Mouse (Mus musculus) hindbrain, embryonic 16.5 days (tissue): ENCODE data around the gene Senp2. TPM values are rescaled to one million over a fixed set of nuclear protein-coding genes. Genes with fewer than 3 reads are reported as not detected.

Experiments
- ATAC-seq: fragments of 200-750 bp; cut with Nextera tagmentation; 2 replicates; pipeline ENCODE4 v1.8.0; 2017; ENCODE audit warnings: moderate TSS enrichment, moderate library complexity
- H3K27ac ChIP-seq: fragments of 300-500 bp; sonication (generic); 2 replicates; pipeline ENCODE4 v1.5.1; 2014; ENCODE audit warnings: low read depth, mild to moderate bottlenecking, control low read depth, low read length, moderate library complexity
- H3K27me3 ChIP-seq: fragments of 300-500 bp; sonication (generic); replicated peaks from 2 replicates; pipeline ENCODE4 v1.6.1; 2014; ENCODE audit warnings: low read length; ENCODE audit not compliant: control insufficient read depth, insufficient read depth
- H3K36me3 ChIP-seq: fragments of 300-500 bp; sonication (generic); 2 replicates; pipeline ENCODE4 v1.6.1; 2014; ENCODE audit warnings: mild to moderate bottlenecking, low read length, moderate library complexity, mixed read lengths; ENCODE audit not compliant: control insufficient read depth, insufficient read depth
- H3K4me1 ChIP-seq: fragments of 300-500 bp; sonication (generic); 2 replicates; pipeline ENCODE4 v1.6.1; 2014; ENCODE audit warnings: low read depth, low read length; ENCODE audit not compliant: control insufficient read depth, insufficient read depth
- H3K4me2 ChIP-seq: fragments of 300-500 bp; sonication (generic); 2 replicates; pipeline ENCODE4 v1.6.1; 2014; ENCODE audit warnings: mild to moderate bottlenecking, low read length, control low read depth, moderate library complexity
- H3K4me3 ChIP-seq: fragments of 300-500 bp; sonication (generic); 2 replicates; pipeline ENCODE4 v1.5.1; 2014; ENCODE audit warnings: mild to moderate bottlenecking, low read length, control low read depth, moderate library complexity
- H3K9ac ChIP-seq: fragments of 300-500 bp; sonication (generic); 2 replicates; pipeline ENCODE4 v1.6.1; 2014; ENCODE audit warnings: low read depth, mild to moderate bottlenecking, control low read depth, low read length, moderate library complexity
- H3K9me3 ChIP-seq: fragments of 300-500 bp; sonication (generic); 2 replicates; pipeline ENCODE4 v1.6.1; 2014; ENCODE audit warnings: mild to moderate bottlenecking, low read length, moderate library complexity; ENCODE audit not compliant: control insufficient read depth
- WGBS: fragments of 180-500 bp; shearing (Covaris S2); extraction: QIAGEN DNeasy Blood & Tissue Kit; methylation state at CpG from one replicate; pipeline ENCODE4 v1.1.7; 2014; 5-methylcytosine and 5-hydroxymethylcytosine counted together
- polyA plus RNA-seq: library from polyadenylated mRNA; unstranded; fragments of >200 nt; fragmentation: Nextera tagmentation; extraction: Ambion mirVana; gene quantifications from 2 replicates; pipeline ENCODE4 v1.2.1, GENCODE M21; 2015

The Senp2 gene
- polyA plus RNA-seq, 1 experiment from 2014 or later: 43.1 TPM

- H3K9me3 ChIP-seq: no peaks in the 10 kb centered on the region
- H3K9ac ChIP-seq: no peak overlapping the region
- no peaks in the 10 kb centered on the region for H3K27me3 ChIP-seq
- no peak overlapping the region for H3K4me3 ChIP-seq
- H3K4me1 ChIP-seq: no peaks in the 10 kb centered on the region
- WGBS: 76% methylated on average over 7 of the region's 7 CpGs
- no peak overlapping the region for H3K4me2 ChIP-seq
- H3K36me3 ChIP-seq: peaks cover 9% of the 10 kb centered on the region; the same call in 1 of the 2 replicates
- no peak for ATAC-seq
- H3K27ac ChIP-seq: no peak overlapping the region
These were observed 62.1 kb downstream of the Senp2 start for GRCm38 (mm10) chr16:22071361-22071760.

GRCm38 (mm10) chr16:22075067-22075466 is 65.8 kb downstream of the Senp2 start:
- H3K4me1 ChIP-seq: no peaks in the 10 kb centered on the region
- no peaks in the 10 kb centered on the region for H3K36me3 ChIP-seq

GRCm38 (mm10) chr16:22075829-22076619 is 66.7 kb downstream of the Senp2 start:
- Histone ChIP-seq H3K4me3 (no peak overlapping the region), H3K36me3 (no peaks in the 10 kb centered on the region), H3K9ac (no peak overlapping the region), H3K27ac (no peak overlapping the region), H3K4me1 (no peaks in the 10 kb centered on the region), H3K4me2 (no peak overlapping the region), H3K27me3 (no peaks in the 10 kb centered on the region), H3K9me3 (no peaks in the 10 kb centered on the region)
- 8% methylated on average over 5 of the region's 5 CpGs for WGBS
- ATAC-seq: 0 out of 2 replicates have a peak, but pooled peaks have one; percentile 48

More at GRCm38 (mm10) chr16:22075067-22075466, 65.8 kb downstream of the Senp2 start:
- H3K27me3 ChIP-seq: no peaks in the 10 kb centered on the region
- H3K9ac ChIP-seq: no peak overlapping the region
- H3K4me3 ChIP-seq: no peak overlapping the region
- H3K4me2 ChIP-seq: no peak overlapping the region
- no peaks in the 10 kb centered on the region for H3K9me3 ChIP-seq
- ATAC-seq: no peak
- 85% methylated on average over 6 of the region's 6 CpGs for WGBS
- no peak overlapping the region for H3K27ac ChIP-seq

- Histone ChIP-seq H3K4me3 (no peak overlapping the region), H3K4me2 (no peak overlapping the region), H3K4me1 (no peaks in the 10 kb centered on the region), H3K9ac (no peak overlapping the region), H3K27me3 (no peaks in the 10 kb centered on the region), H3K9me3 (no peaks in the 10 kb centered on the region), H3K27ac (no peak overlapping the region), H3K36me3 (no peaks in the 10 kb centered on the region)
- ATAC-seq: no peak
- 45% methylated on average over 4 of the region's 4 CpGs for WGBS
These were observed 67.3 kb downstream of the Senp2 start for GRCm38 (mm10) chr16:22076620-22076941.

GRCm38 (mm10) chr16:22080125-22080710 is 70.9 kb downstream of the Senp2 start:
- Histone ChIP-seq H3K27ac (no peak overlapping the region), H3K4me2 (no peak overlapping the region), H3K36me3 (no peaks in the 10 kb centered on the region; the same call in 1 of the 2 replicates), H3K4me1 (no peaks in the 10 kb centered on the region), H3K9me3 (no peaks in the 10 kb centered on the region), H3K9ac (no peak overlapping the region), H3K27me3 (no peaks in the 10 kb centered on the region), H3K4me3 (no peak overlapping the region)
- WGBS: 89% methylated on average over 12 of the region's 12 CpGs
- ATAC-seq: no peak

GRCm38 (mm10) chr16:22085411-22085810 is 76.1 kb downstream of the Senp2 start:
- Histone ChIP-seq H3K27me3 (no peaks in the 10 kb centered on the region), H3K9ac (no peak overlapping the region), H3K4me3 (no peak overlapping the region), H3K4me2 (no peak overlapping the region), H3K9me3 (no peaks in the 10 kb centered on the region), H3K36me3 (no peaks in the 10 kb centered on the region; the same call in 1 of the 2 replicates), H3K27ac (no peak overlapping the region), H3K4me1 (no peaks in the 10 kb centered on the region)
- ATAC-seq: no peak
- WGBS: 76% methylated on average over 4 of the region's 4 CpGs

GRCm38 (mm10) chr16:22091255-22091783 is 82.0 kb downstream of the Senp2 start:
- Histone ChIP-seq H3K4me3 (no peak overlapping the region), H3K9ac (no peak overlapping the region), H3K9me3 (no peaks in the 10 kb centered on the region), H3K4me2 (no peak overlapping the region), H3K27ac (no peak overlapping the region), H3K4me1 (no peaks in the 10 kb centered on the region), H3K36me3 (no peaks in the 10 kb centered on the region), H3K27me3 (no peaks in the 10 kb centered on the region)
- 90% methylated on average over 3 of the region's 3 CpGs for WGBS
- no peak for ATAC-seq

- no peak for ATAC-seq
- H3K4me2 ChIP-seq: no peak overlapping the region
- no peaks in the 10 kb centered on the region for H3K36me3 ChIP-seq
- no peaks in the 10 kb centered on the region for H3K27me3 ChIP-seq
- H3K4me1 ChIP-seq: peaks cover 8% of the 10 kb centered on the region
- no peak overlapping the region for H3K27ac ChIP-seq
- H3K4me3 ChIP-seq: no peak overlapping the region
- no peak overlapping the region for H3K9ac ChIP-seq
- 90% methylated on average over 1 of the region's 1 CpGs for WGBS
- no peaks in the 10 kb centered on the region for H3K9me3 ChIP-seq
These were observed 86.5 kb downstream of the Senp2 start for GRCm38 (mm10) chr16:22095751-22096150.

- Histone ChIP-seq H3K4me2 (no peak overlapping the region), H3K4me1 (peaks cover 8% of the 10 kb centered on the region), H3K9ac (peak overlapping the region; percentile 13; the same call in 1 of the 2 replicates), H3K27me3 (no peaks in the 10 kb centered on the region), H3K27ac (peak overlapping the region; percentile 48; the same call in 1 of the 2 replicates), H3K4me3 (no peak overlapping the region), H3K9me3 (no peaks in the 10 kb centered on the region), H3K36me3 (no peaks in the 10 kb centered on the region)
- WGBS: 38% methylated on average over 7 of the region's 7 CpGs
- ATAC-seq: peak; percentile 54; the same call in 1 of the 2 replicates
These were observed 88.4 kb downstream of the Senp2 start for GRCm38 (mm10) chr16:22097659-22098058.
